Mouse (Mus musculus): ENCODE measurements at regions not wholly inside any gene's neighbourhood (a gene's known extent, or its start where the extent isn't known, plus 50 kb on each side); places are given as distances from the start of the nearest gene placed in this dataset.

GRCm38 (mm10) chr4:84114162-84115040, 560.7 kb downstream of the Bnc2 start:
- TF ChIP-seq CTCF (IDR thresholded peaks at IDR 0.05; ENCODE audit: control insufficient read depth, insufficient read depth, insufficient replicate concordance, low read depth, low read length) (no peak), POLR2A (IDR thresholded peaks at IDR 0.05; ENCODE audit: control insufficient read depth, low read depth, low read length) (no peak)
